Mouse (Mus musculus) frontal cortex, adult (tissue): ENCODE results near the gene Ankrd36.

Experiments
- ATAC-seq: cut with Nextera tagmentation; 2 replicates; pipeline ENCODE4 v1.9.2; 2017; ENCODE audit warnings: mild to moderate bottlenecking, moderate library complexity, mixed read lengths; ENCODE audit not compliant: low TSS enrichment

Ankrd36 gene

DNA sequence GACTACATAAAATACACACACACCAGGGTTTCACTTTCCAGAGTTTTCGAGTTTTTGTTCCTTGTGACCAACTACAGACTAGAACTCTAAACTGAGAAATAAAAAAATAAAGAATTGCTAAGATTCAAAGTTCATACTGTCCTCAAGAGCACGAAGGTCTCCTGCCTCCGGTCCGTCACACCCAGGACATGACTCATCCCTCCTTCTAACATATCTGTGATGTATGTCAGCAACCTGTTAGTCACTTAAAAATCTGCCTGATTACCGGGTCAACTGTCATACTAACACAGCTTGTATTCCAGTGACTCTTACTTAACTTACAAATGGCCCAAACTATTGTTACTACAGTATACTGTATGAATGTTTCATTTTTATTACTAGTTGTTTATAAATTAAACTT lies 167.7 kb downstream of the Ankrd36 start:
- no peak for ATAC-seq
